Mouse (Mus musculus) C2C12 (cell line): ENCODE data around the gene Hist1h2ak. TPM values are rescaled to one million over a fixed set of nuclear protein-coding genes. Genes with fewer than 3 reads are reported as not detected.
A peak's percentile ranks its signal among the peaks of the same experiment; 100 is the strongest.

ENCODE experiments used
- H3K27me3 ChIP-seq: one replicate; pipeline ENCODE4 v1.6.1; 2011; ENCODE audit not compliant: control insufficient read depth, insufficient read depth, insufficient read length
- H3K36me3 ChIP-seq: one replicate; pipeline ENCODE4 v1.6.1; 2011; ENCODE audit not compliant: control insufficient read depth, insufficient read depth
- H3K4me3 ChIP-seq: one replicate; pipeline ENCODE4 v1.5.1; 2011; ENCODE audit warnings: mild to moderate bottlenecking, control low read depth; ENCODE audit not compliant: poor library complexity, insufficient read depth, severe bottlenecking
- H3K79me2 ChIP-seq: one replicate; pipeline ENCODE4 v1.6.1; 2011; ENCODE audit not compliant: control insufficient read depth, insufficient read depth
- H3K79me3 ChIP-seq: one replicate; pipeline ENCODE4 v1.6.1; 2011; ENCODE audit warnings: low read depth, control low read depth
- H3ac ChIP-seq: one replicate; pipeline ENCODE3; 2011; ENCODE audit warnings: low read depth; ENCODE audit not compliant: control insufficient read depth, insufficient read length
- CEBPB ChIP-seq: IDR thresholded peaks from one replicate; pipeline ENCODE4 v1.6.1; 2011; ENCODE audit warnings: low read depth, mild to moderate bottlenecking, control low read depth, moderate library complexity
- CTCF ChIP-seq: IDR thresholded peaks from one replicate; pipeline ENCODE4 v1.5.1; 2011; ENCODE audit not compliant: control insufficient read depth, insufficient read depth, insufficient read length
- FOSL1 ChIP-seq: IDR thresholded peaks from one replicate; pipeline ENCODE4 v1.8.0; 2011; ENCODE audit warnings: mild to moderate bottlenecking, low read length; ENCODE audit not compliant: poor library complexity, insufficient read depth, severe bottlenecking
- MAX ChIP-seq: IDR thresholded peaks from one replicate; pipeline ENCODE4 v1.6.1; 2011; ENCODE audit warnings: mild to moderate bottlenecking, control low read depth
- MYOD1 ChIP-seq: IDR thresholded peaks from one replicate; pipeline ENCODE4 v1.6.1; 2011; ENCODE audit warnings: low read depth; ENCODE audit not compliant: control insufficient read depth, insufficient read length
- MYOG ChIP-seq: IDR thresholded peaks from one replicate; pipeline ENCODE4 v1.6.1; 2011; ENCODE audit not compliant: control insufficient read depth, insufficient read length; ENCODE audit errors: extremely low read depth
- USF1 ChIP-seq: IDR thresholded peaks from one replicate; pipeline ENCODE4 v1.6.1; 2011; ENCODE audit warnings: low read depth, mild to moderate bottlenecking, control low read depth, moderate library complexity
- microRNA-seq: library from miRNA; unstranded; fragments of <30 nt; microRNA quantifications from one replicate; pipeline ENCODE4, GENCODE M21; 2019; ENCODE audit warnings: borderline microRNAs expressed
- polyA plus RNA-seq: library from polyadenylated mRNA; unstranded; fragments of >200 nt; fragmentation: generic; extraction: Trizol; gene quantifications from one replicate; pipeline ENCODE4 v1.2.1, GENCODE M21; 2012; ENCODE audit warnings: missing spikeins

The Hist1h2ak gene
- polyA plus RNA-seq, 1 experiment = 5.9 TPM

DNA sequence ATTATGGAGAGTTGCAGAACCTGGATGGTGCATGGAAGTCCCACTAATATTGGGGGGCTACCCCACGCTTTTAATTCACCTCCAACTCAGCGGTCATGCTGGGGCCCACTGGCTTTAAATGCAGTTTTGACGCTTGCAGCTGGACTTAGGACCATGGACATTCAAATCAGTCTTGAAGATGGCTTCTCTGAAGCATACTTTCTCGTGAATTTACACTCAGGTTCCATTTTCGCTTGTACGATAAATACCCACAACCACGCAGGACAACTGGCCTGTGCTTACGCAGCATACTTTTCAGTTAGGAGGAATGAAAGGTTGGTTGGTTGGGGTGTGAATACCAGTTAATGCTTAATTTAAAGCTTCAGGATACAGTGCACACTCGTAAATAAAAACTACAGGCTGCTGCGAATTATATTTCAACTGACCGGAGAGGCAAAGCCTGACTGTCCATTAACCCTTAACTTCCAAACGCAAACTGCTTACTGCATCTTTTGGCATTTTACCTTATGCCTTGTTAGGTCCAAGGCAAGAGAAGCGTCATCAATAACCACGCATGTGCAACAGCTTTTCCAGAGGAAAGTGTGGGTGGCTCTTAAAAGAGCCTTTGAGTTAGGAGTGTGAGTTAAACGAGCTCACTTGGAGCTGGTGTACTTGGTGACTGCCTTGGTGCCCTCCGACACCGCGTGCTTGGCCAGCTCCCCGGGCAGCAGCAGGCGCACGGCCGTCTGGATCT, 38.3 kb downstream of the Hist1h2ak start:
- H3ac ChIP-seq = peak overlapping the region; percentile 49
- no peak overlapping the region for H3K4me3 ChIP-seq
- H3K79me2 ChIP-seq = no peaks in the 10 kb centered on the region
- TF ChIP-seq MYOG = no peak
- TF ChIP-seq MYOD1 = no peak
- no peak for TF ChIP-seq FOSL1
- TF ChIP-seq CTCF = no peak
- TF ChIP-seq USF1 = no peak
- no peak for TF ChIP-seq CEBPB
- no peak for TF ChIP-seq MAX
- H3K36me3 ChIP-seq = no peaks in the 10 kb centered on the region
- H3K79me3 ChIP-seq = no peaks in the 10 kb centered on the region
- no peaks in the 10 kb centered on the region for H3K27me3 ChIP-seq

GRCm38 (mm10) chr13:21714725-21715124, 38.9 kb downstream of the Hist1h2ak start:
- peak; percentile 15 for TF ChIP-seq MYOD1
- TF ChIP-seq CTCF = peak; percentile 53
- no peak for TF ChIP-seq MYOG
- no peak for TF ChIP-seq USF1
- TF ChIP-seq CEBPB = peak; percentile 91
- no peaks in the 10 kb centered on the region for H3K36me3 ChIP-seq
- H3K27me3 ChIP-seq = no peaks in the 10 kb centered on the region
- H3K4me3 ChIP-seq = no peak overlapping the region
- H3K79me3 ChIP-seq = no peaks in the 10 kb centered on the region
- H3ac ChIP-seq = no peak overlapping the region
- H3K79me2 ChIP-seq = no peaks in the 10 kb centered on the region

DNA sequence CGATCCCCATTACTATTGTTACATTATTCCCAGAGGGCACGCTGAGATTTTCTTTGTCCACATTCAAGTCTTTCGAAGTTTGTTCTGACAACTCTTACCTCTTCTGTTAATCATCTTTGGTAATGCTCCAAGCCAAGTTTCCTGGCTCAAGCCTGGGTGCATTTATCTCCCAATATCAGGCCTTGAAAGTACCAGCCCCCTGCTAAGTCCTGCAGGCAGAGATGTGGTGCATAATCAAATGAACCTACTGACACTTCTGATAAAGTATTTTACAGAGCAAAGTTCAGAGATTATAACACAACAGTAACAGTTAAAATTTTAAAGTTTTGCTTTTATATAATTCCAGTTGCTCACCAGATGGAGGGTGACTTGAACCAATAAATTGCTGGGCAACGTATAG, 41.9 kb downstream of the Hist1h2ak start:
- no peaks in the 10 kb centered on the region for H3K36me3 ChIP-seq
- TF ChIP-seq MYOD1 (no peak), MAX (no peak), FOSL1 (no peak), USF1 (no peak), MYOG (no peak), CTCF (no peak), CEBPB (no peak)
- no peaks in the 10 kb centered on the region for H3K79me2 ChIP-seq
- H3ac ChIP-seq = no peak overlapping the region
- no peaks in the 10 kb centered on the region for H3K79me3 ChIP-seq
- H3K27me3 ChIP-seq = no peaks in the 10 kb centered on the region
- H3K4me3 ChIP-seq = no peak overlapping the region

- Histone ChIP-seq H3K79me3 (no peaks in the 10 kb centered on the region), H3K79me2 (no peaks in the 10 kb centered on the region), H3K36me3 (no peaks in the 10 kb centered on the region), H3K27me3 (no peaks in the 10 kb centered on the region), H3ac (peak overlapping the region; percentile 20), H3K4me3 (peak overlapping the region; percentile 26)
- no peak for TF ChIP-seq MYOG
- TF ChIP-seq CEBPB = no peak
- TF ChIP-seq FOSL1 = no peak
- TF ChIP-seq USF1 = no peak
- TF ChIP-seq CTCF = no peak
- no peak for TF ChIP-seq MAX
- no peak for TF ChIP-seq MYOD1
These were observed 42.7 kb downstream of the Hist1h2ak start for GRCm38 (mm10) chr13:21710821-21711525.

DNA sequence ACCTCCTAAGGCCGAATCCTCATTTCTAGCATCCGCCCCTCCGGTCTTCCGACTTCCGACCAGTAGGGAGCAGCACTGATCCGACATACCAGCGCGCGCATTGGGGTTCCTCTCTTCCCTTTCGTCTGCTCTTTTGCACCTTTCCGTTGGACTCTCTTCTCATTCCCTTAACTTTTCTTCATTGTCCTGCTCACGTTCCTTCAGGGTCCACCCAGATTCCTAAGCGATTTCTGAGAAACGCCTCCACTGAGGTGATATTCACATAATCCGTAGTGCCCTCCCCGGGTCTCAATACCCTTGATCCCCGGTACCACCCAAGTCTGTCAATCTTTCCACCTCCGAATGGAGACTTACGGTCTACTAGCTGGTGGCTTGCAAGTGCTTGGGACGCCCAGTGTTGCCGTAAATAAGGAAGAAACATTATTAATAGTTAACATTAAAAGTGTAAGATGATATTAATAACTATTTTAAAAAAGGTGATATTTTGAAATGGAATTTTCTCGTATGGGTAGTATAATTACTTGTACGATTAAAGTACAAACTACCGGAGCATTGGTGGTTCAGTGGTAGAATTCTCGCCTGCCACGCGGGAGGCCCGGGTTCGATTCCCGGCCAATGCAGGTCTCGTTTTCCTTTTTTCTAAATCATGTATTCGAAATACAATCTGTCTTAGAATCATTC, 43.5 kb downstream of the Hist1h2ak start:
- peak overlapping the region; percentile 68 for H3ac ChIP-seq
- no peaks in the 10 kb centered on the region for H3K79me2 ChIP-seq
- peak; percentile 60 for TF ChIP-seq CTCF
- no peak for TF ChIP-seq MYOD1
- H3K27me3 ChIP-seq = no peaks in the 10 kb centered on the region
- H3K4me3 ChIP-seq = peak overlapping the region; percentile 34
- no peaks in the 10 kb centered on the region for H3K79me3 ChIP-seq
- no peaks in the 10 kb centered on the region for H3K36me3 ChIP-seq

GRCm38 (mm10) chr13:21706669-21707068, 47.0 kb downstream of the Hist1h2ak start:
- Histone ChIP-seq H3K36me3 (no peaks in the 10 kb centered on the region), H3K27me3 (no peaks in the 10 kb centered on the region), H3ac (no peak overlapping the region), H3K79me3 (no peaks in the 10 kb centered on the region), H3K4me3 (no peak overlapping the region), H3K79me2 (no peaks in the 10 kb centered on the region)
- no peak for TF ChIP-seq MAX
- no peak for TF ChIP-seq FOSL1
- TF ChIP-seq MYOD1 = no peak
- TF ChIP-seq CEBPB = no peak
- no peak for TF ChIP-seq MYOG
- TF ChIP-seq CTCF = no peak
- no peak for TF ChIP-seq USF1

Small RNA genes within 50 kb of the gene (microRNA-seq; reads per million reads assigned to microRNA genes)
- gene Gm44346 (not detected), gene Gm44357 (0.16 reads per million), gene Gm44367 (not detected), gene Gm44454 (not detected)

Other genes with a start within 250 kb of the Hist1h2ak start
- gene Zkscan8, start 222.7 kb downstream of the Hist1h2ak start, polyA plus RNA-seq = 0.97 TPM
- gene Olfr1366, start 211.0 kb downstream of the Hist1h2ak start, polyA plus RNA-seq = 0.02 TPM
- gene Olfr1535, start 193.9 kb downstream of the Hist1h2ak start, polyA plus RNA-seq = not detected
- not detected for gene Olfr1364, start 172.1 kb downstream of the Hist1h2ak start, polyA plus RNA-seq
- not detected for gene Olfr1362, start 139.8 kb downstream of the Hist1h2ak start, polyA plus RNA-seq
- 0.01 TPM for gene Olfr11, start 111.3 kb downstream of the Hist1h2ak start, polyA plus RNA-seq
- not detected for gene Olfr1361, start 90.4 kb downstream of the Hist1h2ak start, polyA plus RNA-seq
- gene Olfr1360, start 76.4 kb downstream of the Hist1h2ak start, polyA plus RNA-seq = not detected
- gene Olfr1359, start 55.7 kb downstream of the Hist1h2ak start, polyA plus RNA-seq = not detected
- gene Hist1h2bl, start 37.7 kb downstream of the Hist1h2ak start, polyA plus RNA-seq = 9.1 TPM
- gene Hist1h2ai, start 37.4 kb downstream of the Hist1h2ak start, polyA plus RNA-seq = 15.6 TPM
- 15.6 TPM for gene Hist1h3h, start 36.2 kb downstream of the Hist1h2ak start, polyA plus RNA-seq
- gene Hist1h2bm, start 31.8 kb downstream of the Hist1h2ak start, polyA plus RNA-seq = 3.4 TPM
- 2.9 TPM for gene Hist1h4j, start 18.8 kb downstream of the Hist1h2ak start, polyA plus RNA-seq
- 10.3 TPM for gene Hist1h4k, start 3.3 kb downstream of the Hist1h2ak start, polyA plus RNA-seq
- 3.8 TPM for gene Hist1h2bn, start 296 bp upstream of the Hist1h2ak start, polyA plus RNA-seq
- gene Hist1h1b, start 26.8 kb upstream of the Hist1h2ak start, polyA plus RNA-seq = 1.6 TPM
- 9.4 TPM for gene Hist1h3i, start 29.5 kb upstream of the Hist1h2ak start, polyA plus RNA-seq
- gene Hist1h2an, start 33.4 kb upstream of the Hist1h2ak start, polyA plus RNA-seq = 18.1 TPM
- gene Hist1h2bp, start 33.6 kb upstream of the Hist1h2ak start, polyA plus RNA-seq = 2.6 TPM
- gene Hist1h2bq, start 56.4 kb upstream of the Hist1h2ak start, polyA plus RNA-seq = 20.3 TPM
- gene Hist1h2ao, start 56.6 kb upstream of the Hist1h2ak start, polyA plus RNA-seq = not detected
- gene Hist1h4m, start 57.9 kb upstream of the Hist1h2ak start, polyA plus RNA-seq = not detected
- gene Hist1h4n, start 78.4 kb upstream of the Hist1h2ak start, polyA plus RNA-seq = 17.3 TPM
- gene Hist1h2ap, start 79.7 kb upstream of the Hist1h2ak start, polyA plus RNA-seq = 2,018 TPM
- 19.7 TPM for gene Hist1h2br, start 79.9 kb upstream of the Hist1h2ak start, polyA plus RNA-seq
- 1.4 TPM for gene Zfp184, start 191.3 kb upstream of the Hist1h2ak start, polyA plus RNA-seq
- gene Pom121l2, start 227.4 kb upstream of the Hist1h2ak start, polyA plus RNA-seq = not detected